Mouse (Mus musculus): ENCODE results near the gene Ccnf.
A peak's percentile ranks its signal among the peaks of the same experiment; 100 is the strongest.

Ccnf gene

GRCm38 (mm10) chr17:24199741-24200140, 51.5 kb downstream of the Ccnf start:
- DNase-seq = no peak

- no peak for DNase-seq
Measured at GRCm38 (mm10) chr17:24199252-24199651, 52.0 kb downstream of the Ccnf start.

GRCm38 (mm10) chr17:24197032-24197824, 54.1 kb downstream of the Ccnf start:
- no peak for DNase-seq

- DNase-seq = no peak
Measured at GRCm38 (mm10) chr17:24195349-24195748, 55.9 kb downstream of the Ccnf start.

- DNase-seq = no peak
Measured at GRCm38 (mm10) chr17:24193769-24194168, 57.5 kb downstream of the Ccnf start.

GRCm38 (mm10) chr17:24193268-24193667, 58.0 kb downstream of the Ccnf start:
- no peak for DNase-seq

- no peak for DNase-seq
Measured at GRCm38 (mm10) chr17:24192848-24193247, 58.4 kb downstream of the Ccnf start.

- DNase-seq = no peak
Measured at GRCm38 (mm10) chr17:24191481-24191880, 59.8 kb downstream of the Ccnf start.

- no peak for DNase-seq
Measured at GRCm38 (mm10) chr17:24190934-24191333, 60.4 kb downstream of the Ccnf start.

- DNase-seq = no peak
Measured at GRCm38 (mm10) chr17:24174259-24174658, 77.0 kb downstream of the Ccnf start.

GRCm38 (mm10) chr17:24173423-24173822, 77.9 kb downstream of the Ccnf start:
- peak; percentile 76 for DNase-seq

Measured in kidney, postnatal 14 days (tissue).